Mouse (Mus musculus): ENCODE measurements around the gene Epha8. TPM values are rescaled to one million over a fixed set of nuclear protein-coding genes. Genes with fewer than 3 reads are reported as not detected.

Gene Epha8
- polyA plus RNA-seq (2015; fragmentation: Nextera tagmentation; extraction: Ambion mirVana) = 18.4 and 20.7 TPM in 2 replicates

DNA sequence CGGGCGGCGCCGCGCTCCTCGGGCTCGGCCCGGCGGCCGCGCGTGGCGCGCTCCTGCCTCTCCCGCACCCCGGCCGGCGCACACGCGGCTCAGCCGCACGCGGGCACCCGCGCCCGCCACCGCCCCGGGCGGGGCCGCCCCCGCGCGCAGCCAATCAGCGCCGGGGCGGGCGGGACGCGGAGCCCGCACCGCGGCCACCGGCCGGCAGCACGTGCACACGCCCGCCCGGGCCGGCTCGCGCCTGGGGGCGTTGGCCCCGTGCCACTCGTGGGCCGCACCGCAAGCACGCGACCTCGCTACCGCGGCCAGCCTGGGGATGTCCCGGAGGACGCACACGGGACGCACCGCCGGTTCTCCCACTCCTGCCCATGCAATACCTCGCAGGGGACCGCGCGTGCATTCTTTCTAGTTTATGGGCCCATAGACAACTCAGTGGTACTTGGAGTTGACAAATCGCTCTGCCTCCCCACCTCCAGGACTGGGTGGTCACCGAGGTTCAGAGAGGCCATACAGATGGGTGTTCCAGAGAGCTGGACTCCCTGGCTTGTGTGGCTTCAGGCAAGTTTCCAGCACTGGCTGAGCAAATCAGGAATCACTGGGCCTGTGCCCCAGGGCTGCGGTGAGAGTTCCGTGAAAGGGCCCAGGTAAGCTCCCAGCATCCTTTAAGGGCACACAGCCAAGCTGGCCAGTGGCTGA is at the start of gene Epha8:
TSS of gene Epha8 (minus strand) at position 66 of the 696 bp plus-strand sequence.
- H3K36me3 ChIP-seq (ENCODE audit: control insufficient read depth, insufficient read depth, low read length) = no peaks in the 10 kb centered on the region
- H3K9ac ChIP-seq (ENCODE audit: low read depth, low read length) = peak within 1 kb of the TSS; percentile 78
- H3K4me1 ChIP-seq (ENCODE audit: control insufficient read depth, insufficient read depth, low read length) = peaks cover 25% of the 10 kb centered on the region
- peak within 1 kb of the TSS; percentile 47; the same call in 1 of the 2 replicates for H3K27ac ChIP-seq (ENCODE audit: low read length)
- peaks cover 61% of the 10 kb centered on the region for H3K27me3 ChIP-seq (ENCODE audit: control insufficient read depth, insufficient read depth, low read depth, low read length)
- no peaks in the 10 kb centered on the region for H3K9me3 ChIP-seq (replicated peaks; ENCODE audit: control insufficient read depth, low read length, poor library complexity, severe bottlenecking)
- peak within 1 kb of the TSS; percentile 67 for H3K4me3 ChIP-seq (ENCODE audit: low read depth, low read length)
- 3% methylated on average over 27 of the region's 75 CpGs for WGBS
- peak within 1 kb of the TSS; percentile 94 for H3K4me2 ChIP-seq (ENCODE audit: low read length)
- ATAC-seq = peak; percentile 44; the same call in 1 of the 2 replicates

DNA sequence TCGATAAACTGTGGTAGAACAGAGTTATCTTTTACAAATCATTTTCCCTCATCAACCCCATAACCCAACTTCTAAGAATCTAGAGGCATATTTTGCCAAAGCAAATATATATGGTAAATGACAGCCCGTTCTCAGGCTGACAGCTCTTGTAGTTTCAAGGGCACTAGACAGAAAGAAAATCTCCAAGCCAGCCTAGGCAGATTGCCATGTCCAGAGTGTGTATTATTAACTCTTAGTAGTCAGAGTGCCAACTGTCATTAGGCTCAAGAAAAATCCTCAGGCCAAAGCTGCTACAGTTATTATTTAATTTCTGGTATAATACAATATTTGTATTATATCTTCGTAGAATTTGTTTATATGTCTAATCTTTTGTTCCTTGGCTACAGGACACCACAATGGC is 45.2 kb upstream of the Epha8 start:
- H3K36me3 ChIP-seq (ENCODE audit: control insufficient read depth, insufficient read depth, low read length) = no peaks in the 10 kb centered on the region
- no peaks in the 10 kb centered on the region for H3K27me3 ChIP-seq (ENCODE audit: control insufficient read depth, insufficient read depth, low read depth, low read length)
- WGBS = 68% methylated on average over 3 of the region's 3 CpGs
- no peak overlapping the region for H3K9ac ChIP-seq (ENCODE audit: low read depth, low read length)
- no peak overlapping the region for H3K27ac ChIP-seq (ENCODE audit: low read length)
- no peak overlapping the region for H3K4me3 ChIP-seq (ENCODE audit: low read depth, low read length)
- no peak overlapping the region for H3K4me2 ChIP-seq (ENCODE audit: low read length)
- H3K4me1 ChIP-seq (ENCODE audit: control insufficient read depth, insufficient read depth, low read length) = peaks cover 4% of the 10 kb centered on the region
- no peak for ATAC-seq
- H3K9me3 ChIP-seq (replicated peaks; ENCODE audit: control insufficient read depth, low read length, poor library complexity, severe bottlenecking) = no peaks in the 10 kb centered on the region

DNA sequence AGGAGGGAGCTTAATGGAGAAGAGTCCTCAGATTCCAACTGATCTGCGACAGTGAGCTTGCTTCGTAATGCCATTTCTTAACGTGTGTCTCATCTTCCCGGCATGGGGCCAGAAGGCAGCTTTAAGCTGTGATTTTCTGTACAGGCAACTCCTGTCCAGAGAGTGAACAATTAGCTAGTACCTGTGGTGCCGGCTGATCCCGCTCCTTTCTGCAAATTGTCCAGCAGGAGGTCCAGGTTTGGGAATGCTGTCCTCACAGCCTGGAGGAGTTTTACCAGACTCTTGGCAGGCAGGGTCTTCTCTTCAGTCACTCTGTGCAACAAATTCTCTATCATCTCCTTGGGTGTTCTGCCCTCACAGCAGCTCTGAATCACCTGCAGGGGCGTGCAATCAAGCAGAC is 44.4 kb upstream of the Epha8 start:
- H3K4me1 ChIP-seq (ENCODE audit: control insufficient read depth, insufficient read depth, low read length) = no peaks in the 10 kb centered on the region; the same call in 1 of the 2 replicates
- 0 out of 2 replicates have a peak overlapping the region, but pooled peaks have one; percentile 4 for H3K27ac ChIP-seq (ENCODE audit: low read length)
- H3K9ac ChIP-seq (ENCODE audit: low read depth, low read length) = no peak overlapping the region
- H3K4me3 ChIP-seq (ENCODE audit: low read depth, low read length) = no peak overlapping the region
- ATAC-seq = no peak
- no peak overlapping the region for H3K4me2 ChIP-seq (ENCODE audit: low read length)
- H3K27me3 ChIP-seq (ENCODE audit: control insufficient read depth, insufficient read depth, low read depth, low read length) = no peaks in the 10 kb centered on the region
- no peaks in the 10 kb centered on the region for H3K9me3 ChIP-seq (replicated peaks; ENCODE audit: control insufficient read depth, low read length, poor library complexity, severe bottlenecking)
- H3K36me3 ChIP-seq (ENCODE audit: control insufficient read depth, insufficient read depth, low read length) = no peaks in the 10 kb centered on the region
- WGBS = 61% methylated on average over 7 of the region's 7 CpGs

DNA sequence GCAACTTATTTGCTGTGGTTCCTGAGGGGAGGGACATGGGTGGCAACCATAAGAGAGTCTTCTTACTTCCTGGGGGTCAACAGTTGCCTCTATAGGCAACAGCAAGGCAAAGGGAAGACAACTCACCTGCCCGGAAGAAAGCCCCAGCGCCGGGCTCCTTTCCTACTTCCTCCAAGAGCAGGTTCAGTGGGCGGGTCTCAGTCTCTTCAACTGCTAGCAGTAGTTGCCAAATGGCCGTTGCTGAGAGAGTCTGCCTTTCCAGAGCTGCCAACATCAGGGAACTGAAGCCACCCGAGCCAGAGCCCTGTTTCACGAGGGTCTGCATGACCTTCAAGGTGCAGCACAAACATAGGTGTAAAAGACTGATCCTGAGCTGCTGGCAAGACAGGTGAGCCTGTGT is 41.8 kb upstream of the Epha8 start:
- Histone ChIP-seq H3K9me3 (replicated peaks; ENCODE audit: control insufficient read depth, low read length, poor library complexity, severe bottlenecking) (no peaks in the 10 kb centered on the region), H3K4me3 (ENCODE audit: low read depth, low read length) (no peak overlapping the region), H3K27me3 (ENCODE audit: control insufficient read depth, insufficient read depth, low read depth, low read length) (no peaks in the 10 kb centered on the region), H3K36me3 (ENCODE audit: control insufficient read depth, insufficient read depth, low read length) (no peaks in the 10 kb centered on the region; the same call in 1 of the 2 replicates), H3K4me1 (ENCODE audit: control insufficient read depth, insufficient read depth, low read length) (no peaks in the 10 kb centered on the region; the same call in 1 of the 2 replicates), H3K9ac (ENCODE audit: low read depth, low read length) (no peak overlapping the region), H3K4me2 (ENCODE audit: low read length) (no peak overlapping the region), H3K27ac (ENCODE audit: low read length) (no peak overlapping the region)
- WGBS = 89% methylated on average over 7 of the region's 7 CpGs
- ATAC-seq = no peak

DNA sequence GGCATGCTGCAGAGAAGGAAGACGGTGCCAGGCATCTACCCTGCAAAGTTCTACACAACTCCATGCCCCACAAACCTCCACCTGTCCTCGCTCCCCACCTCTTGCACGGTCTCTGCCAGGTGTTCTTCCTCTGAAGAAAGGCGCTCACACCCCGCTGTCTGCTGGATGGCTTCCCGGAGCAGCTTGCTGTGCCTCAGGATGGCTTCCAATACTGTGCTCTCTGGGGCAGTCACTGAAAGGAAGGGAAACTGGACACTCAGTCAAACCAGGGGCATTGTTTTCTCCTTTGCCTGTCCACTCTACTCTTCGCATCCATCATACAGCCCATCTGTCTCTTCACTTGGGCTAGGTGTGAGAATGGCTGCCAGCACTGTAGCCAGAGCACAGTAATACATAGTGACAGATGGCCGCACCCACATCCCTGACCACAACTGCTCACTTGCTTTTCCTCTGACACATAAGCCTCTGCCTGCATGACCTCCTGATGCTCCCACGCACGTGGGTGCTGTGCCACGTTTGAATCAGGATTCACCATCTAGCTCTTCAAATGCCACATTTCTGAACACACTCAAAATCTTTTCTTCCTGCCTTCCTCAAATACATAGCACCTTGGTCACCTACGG is 41.2 kb upstream of the Epha8 start:
- WGBS = 88% methylated on average over 12 of the region's 12 CpGs
- no peak overlapping the region for H3K9ac ChIP-seq (ENCODE audit: low read depth, low read length)
- ATAC-seq = no peak

DNA sequence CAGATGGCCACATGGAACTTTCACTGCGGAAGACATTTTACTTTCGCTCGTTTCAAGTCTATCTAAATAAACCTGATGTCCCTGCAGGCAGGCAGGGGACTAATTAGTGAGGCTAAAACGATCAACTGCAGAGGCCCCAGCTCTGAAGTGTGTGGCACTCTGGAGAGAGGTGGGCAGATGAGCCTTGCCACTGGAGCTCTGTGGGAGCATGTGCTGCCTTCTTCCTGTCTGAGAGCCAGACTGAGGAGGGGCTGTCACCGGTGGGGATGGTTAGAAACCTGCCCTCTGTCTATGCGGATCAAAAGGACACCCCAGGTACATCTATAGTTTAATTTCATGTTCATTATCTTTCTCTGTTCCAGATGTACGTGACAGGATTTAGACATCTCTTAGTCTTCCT is 40.3 kb upstream of the Epha8 start:
- no peak overlapping the region for H3K27ac ChIP-seq (ENCODE audit: low read length)
- 54% methylated on average over 7 of the region's 7 CpGs for WGBS
- no peaks in the 10 kb centered on the region; the same call in 1 of the 2 replicates for H3K36me3 ChIP-seq (ENCODE audit: control insufficient read depth, insufficient read depth, low read length)
- no peak overlapping the region for H3K9ac ChIP-seq (ENCODE audit: low read depth, low read length)
- no peak overlapping the region for H3K4me3 ChIP-seq (ENCODE audit: low read depth, low read length)
- no peak for ATAC-seq
- no peak overlapping the region for H3K4me2 ChIP-seq (ENCODE audit: low read length)
- no peaks in the 10 kb centered on the region; the same call in 1 of the 2 replicates for H3K4me1 ChIP-seq (ENCODE audit: control insufficient read depth, insufficient read depth, low read length)
- no peaks in the 10 kb centered on the region for H3K9me3 ChIP-seq (replicated peaks; ENCODE audit: control insufficient read depth, low read length, poor library complexity, severe bottlenecking)
- H3K27me3 ChIP-seq (ENCODE audit: control insufficient read depth, insufficient read depth, low read depth, low read length) = no peaks in the 10 kb centered on the region

More for the DNA sequence above, 41.2 kb upstream of the Epha8 start:
- Histone ChIP-seq H3K27me3 (ENCODE audit: control insufficient read depth, insufficient read depth, low read depth, low read length) (no peaks in the 10 kb centered on the region), H3K27ac (ENCODE audit: low read length) (no peak overlapping the region), H3K4me3 (ENCODE audit: low read depth, low read length) (no peak overlapping the region), H3K36me3 (ENCODE audit: control insufficient read depth, insufficient read depth, low read length) (no peaks in the 10 kb centered on the region; the same call in 1 of the 2 replicates), H3K4me1 (ENCODE audit: control insufficient read depth, insufficient read depth, low read length) (no peaks in the 10 kb centered on the region; the same call in 1 of the 2 replicates), H3K4me2 (ENCODE audit: low read length) (no peak overlapping the region), H3K9me3 (replicated peaks; ENCODE audit: control insufficient read depth, low read length, poor library complexity, severe bottlenecking) (no peaks in the 10 kb centered on the region)

DNA sequence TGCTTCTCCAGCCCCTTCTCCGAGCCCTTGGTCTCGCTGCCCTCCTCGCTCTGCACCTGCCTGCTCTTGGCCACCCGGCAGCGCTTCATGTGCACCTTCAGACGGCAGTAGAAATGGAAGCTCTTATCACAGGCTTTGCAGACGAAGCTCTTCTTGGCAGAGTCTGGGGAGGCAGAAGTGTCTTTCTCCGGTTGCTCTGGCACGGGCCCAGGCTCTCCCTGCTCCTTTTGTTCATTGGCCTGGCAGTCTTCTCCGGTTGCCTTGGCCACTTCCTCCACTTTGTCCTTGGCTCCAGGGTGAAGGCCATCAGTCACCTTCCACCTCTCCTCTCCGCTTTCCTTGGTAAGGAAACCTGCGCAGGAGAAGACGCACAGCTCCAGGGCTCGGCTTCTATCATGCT is 38.7 kb upstream of the Epha8 start:
- Histone ChIP-seq H3K4me1 (ENCODE audit: control insufficient read depth, insufficient read depth, low read length) (no peaks in the 10 kb centered on the region; the same call in 1 of the 2 replicates), H3K27me3 (ENCODE audit: control insufficient read depth, insufficient read depth, low read depth, low read length) (no peaks in the 10 kb centered on the region), H3K27ac (ENCODE audit: low read length) (no peak overlapping the region), H3K36me3 (ENCODE audit: control insufficient read depth, insufficient read depth, low read length) (peaks cover 3% of the 10 kb centered on the region; the same call in 1 of the 2 replicates), H3K4me2 (ENCODE audit: low read length) (no peak overlapping the region), H3K9ac (ENCODE audit: low read depth, low read length) (no peak overlapping the region), H3K9me3 (replicated peaks; ENCODE audit: control insufficient read depth, low read length, poor library complexity, severe bottlenecking) (no peaks in the 10 kb centered on the region), H3K4me3 (ENCODE audit: low read depth, low read length) (no peak overlapping the region)
- no peak for ATAC-seq
- 90% methylated on average over 14 of the region's 14 CpGs for WGBS

DNA sequence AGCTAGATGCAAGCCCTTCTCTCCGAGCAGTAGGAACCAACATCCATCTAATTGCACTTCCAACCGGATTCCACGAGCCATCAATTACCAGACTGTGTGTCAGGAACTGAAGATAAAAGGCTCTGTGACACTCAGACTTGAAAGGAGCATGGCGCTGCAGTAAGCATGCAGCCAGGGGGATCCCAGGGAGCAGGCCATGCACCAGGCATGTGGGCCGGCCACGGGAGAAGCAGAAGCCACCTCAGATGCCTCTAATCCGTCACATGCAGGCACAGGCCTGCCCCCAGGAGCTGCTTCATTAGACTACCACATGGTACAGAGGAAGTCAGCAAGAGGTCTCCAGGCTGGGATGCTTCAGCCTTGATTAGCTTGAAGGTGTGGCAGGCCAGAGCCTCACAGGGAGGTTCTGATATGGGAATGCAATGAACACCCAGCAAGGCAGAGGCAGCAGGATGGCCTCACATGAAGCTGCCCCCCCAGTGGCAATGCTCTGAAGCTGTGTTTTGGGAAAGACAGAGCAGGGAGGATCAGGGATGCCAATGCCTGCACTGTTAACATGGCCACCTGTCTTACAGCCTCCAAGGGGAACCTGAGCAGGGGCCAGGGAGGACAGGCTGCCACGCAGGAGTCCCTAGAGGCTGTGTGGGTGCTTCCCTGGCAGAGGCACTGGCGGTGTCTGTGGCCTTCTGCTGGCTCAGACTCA is 25.5 kb upstream of the Epha8 start:
- Histone ChIP-seq H3K4me2 (ENCODE audit: low read length) (no peak overlapping the region), H3K4me3 (ENCODE audit: low read depth, low read length) (no peak overlapping the region), H3K36me3 (ENCODE audit: control insufficient read depth, insufficient read depth, low read length) (no peaks in the 10 kb centered on the region), H3K4me1 (ENCODE audit: control insufficient read depth, insufficient read depth, low read length) (peaks cover 28% of the 10 kb centered on the region), H3K27ac (ENCODE audit: low read length) (peak overlapping the region; percentile 60), H3K9me3 (replicated peaks; ENCODE audit: control insufficient read depth, low read length, poor library complexity, severe bottlenecking) (no peaks in the 10 kb centered on the region), H3K27me3 (ENCODE audit: control insufficient read depth, insufficient read depth, low read depth, low read length) (peaks cover 5% of the 10 kb centered on the region; the same call in 1 of the 2 replicates), H3K9ac (ENCODE audit: low read depth, low read length) (peak overlapping the region; percentile 32; the same call in 1 of the 2 replicates)
- WGBS = 42% methylated on average over 9 of the region's 9 CpGs
- ATAC-seq = peak; percentile 39; the same call in 1 of the 2 replicates
